Mouse (Mus musculus): ENCODE results near the gene Hspa2.
A peak's percentile ranks its signal among the peaks of the same experiment; 100 is the strongest.

Hspa2 gene

GRCm38 (mm10) chr12:76403886-76404537, at the start of gene Hspa2:
Gene Hspa2, plus strand, starts transcription at chr12:76404176.
- DNase-seq (ENCODE audit: low spot score) = peak; percentile 100

DNA sequence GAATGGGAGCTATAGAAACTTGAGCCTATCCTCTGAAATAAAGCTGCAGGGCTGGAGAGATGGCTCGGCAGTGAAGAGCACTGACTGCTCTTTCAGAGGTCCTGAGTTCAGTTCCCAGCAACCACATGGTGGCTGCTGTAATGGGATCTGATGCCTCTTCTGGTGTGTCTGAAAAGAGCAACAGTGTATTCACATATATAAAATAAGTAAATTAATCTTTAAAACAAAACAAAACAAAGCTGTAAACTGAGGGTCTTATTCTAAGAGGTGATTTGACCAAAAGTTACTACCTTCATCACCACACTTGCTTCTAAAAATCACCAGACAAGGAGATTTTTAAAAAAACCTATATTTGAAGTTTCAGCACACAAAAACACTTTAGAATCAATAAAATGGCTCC, 43.1 kb upstream of the Hspa2 start:
- no peak for DNase-seq (ENCODE audit: low spot score)

DNA sequence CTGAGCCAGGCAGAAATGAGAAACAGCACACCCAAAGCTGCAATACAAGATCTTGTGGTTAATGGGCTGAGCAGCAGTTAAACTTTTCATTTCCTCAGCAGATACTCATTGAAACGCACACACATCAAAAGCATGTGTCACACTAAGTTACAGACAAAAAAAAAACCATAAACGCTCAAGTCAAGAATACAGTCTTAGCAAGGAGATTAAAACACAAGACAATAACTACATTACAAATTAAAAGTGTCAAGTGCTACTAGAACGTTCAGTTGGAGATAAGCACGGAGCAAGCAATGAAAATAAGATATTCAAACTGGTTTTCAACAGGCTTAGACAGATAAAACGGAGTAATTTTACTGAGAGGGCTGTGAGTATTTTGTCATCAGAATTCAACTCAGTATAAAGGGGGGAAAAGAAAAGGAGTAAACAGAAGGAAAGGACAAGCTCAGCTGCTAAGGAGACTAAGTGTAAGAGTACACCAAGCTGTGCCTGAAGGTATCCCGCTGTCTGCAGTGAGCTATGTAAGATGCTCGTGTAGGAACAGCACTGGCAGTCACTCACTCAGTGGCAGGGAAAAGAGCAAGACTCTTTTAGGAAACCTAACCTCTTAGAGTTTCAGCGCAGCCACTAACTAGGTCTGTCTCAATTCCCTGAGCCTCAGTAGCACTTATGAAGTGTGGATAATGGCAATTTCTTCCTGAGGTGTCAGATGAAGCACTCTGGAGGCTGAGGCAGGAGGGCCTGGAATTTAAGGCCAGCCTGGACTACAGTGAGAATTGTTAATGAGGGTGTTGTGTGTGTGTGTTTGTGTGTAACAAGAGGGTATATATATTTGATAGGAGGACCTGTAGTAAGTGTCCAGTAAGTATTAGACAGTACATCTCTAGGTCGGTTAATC, 42.3 kb upstream of the Hspa2 start:
- DNase-seq (ENCODE audit: low spot score) = no peak

GRCm38 (mm10) chr12:76362303-76362676, 41.7 kb upstream of the Hspa2 start:
- no peak for DNase-seq (ENCODE audit: low spot score)

DNA sequence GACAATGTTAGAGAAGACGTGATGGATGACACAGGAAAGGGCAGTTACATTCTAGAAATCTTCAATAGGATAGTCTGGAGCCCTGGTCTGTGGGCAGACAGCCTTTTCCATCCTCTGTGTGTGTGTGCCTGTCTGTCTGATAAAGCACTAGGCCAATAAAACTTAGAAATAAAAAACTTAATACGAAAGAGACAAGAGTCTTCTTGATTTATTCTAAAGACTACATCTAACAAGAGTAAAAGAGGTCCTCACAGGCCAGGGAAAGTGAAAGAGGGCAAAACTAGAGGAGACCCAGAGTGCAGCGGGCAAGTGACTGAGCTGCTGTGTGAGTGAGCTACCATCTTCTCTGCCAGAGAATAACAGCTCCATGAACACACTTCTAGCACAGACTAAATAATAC, 37.7 kb upstream of the Hspa2 start:
- no peak for DNase-seq (ENCODE audit: low spot score)

GRCm38 (mm10) chr12:76367096-76367995, 36.6 kb upstream of the Hspa2 start:
- DNase-seq (ENCODE audit: low spot score) = no peak

- DNase-seq (ENCODE audit: low spot score) = no peak
Observed at GRCm38 (mm10) chr12:76368201-76368789, 35.7 kb upstream of the Hspa2 start.

DNA sequence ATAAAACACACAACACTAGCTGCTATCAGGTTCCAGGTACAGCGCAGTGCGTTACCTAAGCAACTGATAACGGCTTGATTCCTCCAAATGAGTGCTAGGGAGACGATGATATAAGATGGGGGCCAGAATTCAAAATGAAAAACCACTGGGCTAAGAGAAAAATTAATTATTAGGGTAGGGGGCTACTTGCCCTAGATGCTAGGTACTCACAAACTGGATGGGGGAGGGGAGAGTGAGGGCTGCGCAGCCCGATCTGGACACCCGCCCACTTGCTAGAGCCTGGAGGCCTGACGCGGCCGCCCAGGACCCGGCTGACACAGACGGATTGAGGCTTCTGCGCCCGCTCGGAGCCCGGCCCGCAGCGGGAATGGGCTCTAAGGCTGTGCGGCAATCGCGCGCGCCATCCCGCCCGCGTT, 35.2 kb upstream of the Hspa2 start:
- DNase-seq (ENCODE audit: low spot score) = no peak

GRCm38 (mm10) chr12:76369206-76369977, 34.6 kb upstream of the Hspa2 start, which contains the start of gene Zbtb25:
Gene Zbtb25, minus strand, starts transcription at chr12:76369602.
- DNase-seq (ENCODE audit: low spot score) = peak; percentile 52

DNA sequence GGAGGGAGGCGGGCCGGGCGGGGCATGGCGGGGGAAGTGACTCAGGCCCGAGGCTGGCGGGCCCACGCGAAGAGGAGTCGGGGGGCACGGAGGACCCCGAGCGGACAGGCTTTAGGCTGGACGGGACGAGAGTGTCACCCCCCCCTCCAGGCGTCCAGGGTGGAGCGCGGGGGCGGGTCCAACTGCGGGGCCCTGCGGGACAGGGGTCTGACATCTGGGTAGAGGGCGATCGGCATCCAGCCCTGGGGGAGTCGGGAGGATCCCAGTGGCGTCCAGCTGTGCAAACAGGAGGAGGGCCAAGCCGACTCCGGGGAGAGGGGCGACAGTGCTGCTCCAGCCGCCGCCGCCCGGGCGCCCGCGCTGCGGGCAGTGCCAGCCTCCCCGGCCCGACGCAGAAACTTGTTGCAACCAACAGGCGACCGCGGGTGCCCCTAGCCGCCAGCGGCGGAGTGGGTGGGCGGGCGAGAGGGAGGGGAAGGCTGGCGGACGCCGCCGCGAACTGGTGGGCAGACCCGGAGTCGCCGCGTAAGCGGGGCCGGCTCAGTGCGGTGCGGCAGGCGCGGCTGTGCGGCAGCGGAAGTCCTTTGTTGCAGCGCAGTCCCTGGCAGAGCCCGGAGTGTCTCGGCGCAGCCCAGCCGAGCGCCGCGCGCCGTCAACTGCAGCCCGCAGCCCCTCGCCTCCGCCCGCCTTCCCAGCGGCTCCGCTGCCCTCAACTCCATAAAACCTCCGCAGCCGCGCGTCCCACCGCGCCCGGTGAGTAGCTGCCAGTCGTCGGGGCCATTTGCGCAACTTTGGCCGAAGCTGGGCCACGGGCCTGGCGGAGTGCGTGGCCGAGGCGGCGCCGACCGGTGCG, 33.8 kb upstream of the Hspa2 start, which contains the start of gene Zbtb1:
Zbtb1 (plus strand) TSS at position 289 of the 853 bp plus-strand sequence.
- DNase-seq (ENCODE audit: low spot score) = no peak

DNA sequence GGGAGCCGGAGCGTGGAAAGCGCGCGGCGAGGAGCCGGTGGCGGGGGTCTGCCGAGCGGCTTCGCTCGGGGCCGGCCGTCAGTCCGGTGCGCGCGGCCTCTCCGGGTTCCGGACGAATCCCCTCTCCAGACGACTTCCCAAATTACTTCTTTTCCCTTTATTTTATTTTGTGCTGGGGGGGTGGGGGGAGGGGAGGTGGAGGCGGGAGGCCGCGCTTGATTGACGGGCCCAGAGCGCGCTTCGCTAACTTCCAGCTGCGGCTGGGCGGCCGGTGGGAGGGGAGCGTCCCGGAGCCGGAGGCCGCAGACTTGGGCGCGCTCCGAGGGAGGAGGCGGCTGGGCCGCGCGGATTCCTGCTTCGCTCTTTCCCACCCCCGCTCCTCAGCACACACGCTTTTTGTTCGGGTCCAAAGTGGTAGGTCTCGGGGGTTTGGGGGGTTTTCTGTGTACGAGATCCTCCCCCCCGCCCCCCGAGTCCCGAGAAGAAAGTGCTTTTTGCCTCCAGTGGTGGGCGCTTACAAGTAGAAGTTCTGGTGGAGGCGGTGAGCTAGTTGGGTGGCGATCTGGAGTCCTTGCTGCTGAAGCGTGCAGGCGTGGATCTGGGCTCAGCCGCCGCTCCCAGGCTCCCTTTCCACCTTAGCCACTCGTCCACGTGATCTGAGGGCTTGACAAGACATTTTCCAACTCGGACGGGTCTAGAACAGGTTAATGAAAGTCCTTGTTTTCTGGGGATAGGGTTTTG, 33.0 kb upstream of the Hspa2 start:
- DNase-seq (ENCODE audit: low spot score) = no peak

DNA sequence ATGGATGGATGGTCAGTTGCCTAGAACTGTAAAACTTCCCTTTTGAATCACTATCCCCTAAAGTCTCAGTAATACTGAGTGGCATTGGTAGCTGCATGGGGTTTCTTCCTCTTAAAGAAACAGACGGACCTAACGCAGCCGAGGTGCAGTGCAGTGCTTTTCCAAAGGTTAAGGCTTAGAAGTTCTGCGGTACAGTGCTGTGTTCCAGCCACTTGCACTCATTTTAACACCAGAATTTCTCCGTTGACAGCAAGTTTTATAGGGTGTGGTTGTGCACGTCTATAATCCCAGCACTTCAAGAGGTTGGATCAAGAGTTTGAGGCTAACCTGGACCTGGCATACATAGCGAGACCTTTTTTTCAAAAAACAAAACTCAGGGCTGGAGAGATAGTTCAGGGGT, 31.9 kb upstream of the Hspa2 start:
- DNase-seq (ENCODE audit: low spot score) = no peak

GRCm38 (mm10) chr12:76372881-76373818, 30.8 kb upstream of the Hspa2 start:
- DNase-seq (ENCODE audit: low spot score) = no peak

DNA sequence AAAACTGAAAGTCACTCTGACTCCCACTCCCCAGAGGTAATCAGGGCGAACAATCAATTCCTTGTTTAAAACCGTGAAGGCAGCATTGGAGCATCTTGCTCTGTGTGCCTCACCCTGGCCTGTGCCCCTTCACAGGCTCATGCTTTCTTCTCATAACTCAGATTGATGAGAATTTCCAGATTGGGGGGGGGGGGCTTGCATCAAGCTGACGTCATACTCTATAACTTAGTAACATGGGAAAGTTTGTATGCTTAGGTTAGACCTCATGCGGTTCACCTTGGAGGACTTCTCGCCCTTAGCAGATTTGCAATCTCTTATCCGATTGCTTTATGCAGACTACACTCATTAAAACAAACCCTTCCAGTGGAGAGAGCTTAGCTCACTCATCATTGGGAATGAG, 30.0 kb upstream of the Hspa2 start:
- DNase-seq (ENCODE audit: low spot score) = no peak

DNA sequence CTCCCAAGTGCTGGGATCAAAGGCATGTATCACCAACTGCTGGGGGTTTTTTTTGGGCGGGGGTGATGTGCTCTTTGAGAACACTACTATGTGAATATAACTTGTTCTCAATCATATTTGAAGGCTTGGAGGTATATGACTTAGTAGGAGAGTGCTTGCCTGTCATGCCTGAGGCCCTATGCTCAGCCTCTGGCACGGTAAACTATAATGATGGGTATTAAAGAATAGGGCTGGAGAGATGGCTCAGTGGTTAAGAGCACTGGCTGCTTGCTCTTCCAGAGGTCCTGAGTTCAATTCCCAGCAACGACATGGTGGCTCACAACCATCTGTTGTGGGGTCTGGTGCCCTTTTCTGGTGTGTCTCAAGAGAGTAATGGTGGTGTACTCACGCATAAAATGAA, 29.1 kb upstream of the Hspa2 start:
- DNase-seq (ENCODE audit: low spot score) = no peak

DNA sequence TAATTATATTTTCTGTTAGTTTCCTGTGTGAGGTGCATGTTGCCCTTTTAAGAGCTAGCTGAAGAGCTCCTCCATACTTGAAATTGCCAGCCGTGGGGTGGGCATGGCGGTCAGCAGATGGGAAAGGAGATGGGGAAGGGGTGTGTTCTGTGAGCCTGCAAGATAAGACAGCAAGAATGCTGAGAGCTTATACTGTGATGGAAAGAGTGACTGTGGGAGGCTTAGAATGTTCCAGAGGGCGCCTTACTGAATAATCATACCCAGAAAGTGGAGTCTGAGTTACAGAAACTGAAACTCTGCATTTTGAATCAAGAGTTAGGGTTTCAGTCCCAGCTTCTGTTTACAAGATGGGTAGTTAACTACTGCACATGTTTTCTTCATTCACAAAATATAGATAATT, 28.5 kb upstream of the Hspa2 start:
- no peak for DNase-seq (ENCODE audit: low spot score)

- DNase-seq (ENCODE audit: low spot score) = no peak
Observed at GRCm38 (mm10) chr12:76376649-76377048, 27.3 kb upstream of the Hspa2 start.

- no peak for DNase-seq (ENCODE audit: low spot score)
Observed at GRCm38 (mm10) chr12:76377059-76377458, 26.9 kb upstream of the Hspa2 start.
